Mouse (Mus musculus): ENCODE measurements around the gene Ugt1a8. TPM values are rescaled to one million over a fixed set of nuclear protein-coding genes. Genes with fewer than 3 reads are reported as not detected.
"Not testable (repeated sequence)": the region's sequence is repeated elsewhere in the genome, so short reads cannot be mapped to it uniquely, and the experiment has no call there.

Gene Ugt1a8
- not detected in 2 replicates for total RNA-seq (2015; ENCODE audit: low replicate concordance)
- total RNA-seq (2017; ENCODE audit: low replicate concordance), result not detected in 2 replicates

- ATAC-seq (replicated peaks; ENCODE audit: low FRiP score, poor library complexity, severe bottlenecking), result no peak
Observed at GRCm38 (mm10) chr1:88087513-88087912, at the start of gene Ugt1a8. TSS of gene Ugt1a8 (plus strand) at chr1:88087813.

- ATAC-seq (replicated peaks; ENCODE audit: low FRiP score, poor library complexity, severe bottlenecking), result not testable (repeated sequence)
Observed at GRCm38 (mm10) chr1:88043044-88043443, 44.6 kb upstream of the Ugt1a8 start.

GRCm38 (mm10) chr1:88044832-88045437 is 42.7 kb upstream of the Ugt1a8 start:
- ATAC-seq (replicated peaks; ENCODE audit: low FRiP score, poor library complexity, severe bottlenecking), result not testable (repeated sequence)

- ATAC-seq (replicated peaks; ENCODE audit: low FRiP score, poor library complexity, severe bottlenecking), result not testable (repeated sequence)
Observed at GRCm38 (mm10) chr1:88047408-88047807, 40.2 kb upstream of the Ugt1a8 start.

- ATAC-seq (replicated peaks; ENCODE audit: low FRiP score, poor library complexity, severe bottlenecking), result no peak
Observed at GRCm38 (mm10) chr1:88055088-88055487, 32.5 kb upstream of the Ugt1a8 start, which contains the start of gene Ugt1a10. TSS of gene Ugt1a10 (plus strand) at chr1:88055388.

GRCm38 (mm10) chr1:88066472-88067102 is 21.0 kb upstream of the Ugt1a8 start:
- not testable (repeated sequence) for ATAC-seq (replicated peaks; ENCODE audit: low FRiP score, poor library complexity, severe bottlenecking)

GRCm38 (mm10) chr1:88070495-88070894 is 17.1 kb upstream of the Ugt1a8 start, which contains the start of gene Ugt1a9:
TSS of gene Ugt1a9 (plus strand) at chr1:88070800.
- ATAC-seq (replicated peaks; ENCODE audit: low FRiP score, poor library complexity, severe bottlenecking), result no peak

GRCm38 (mm10) chr1:88070902-88071301 is 16.7 kb upstream of the Ugt1a8 start:
- no peak for ATAC-seq (replicated peaks; ENCODE audit: low FRiP score, poor library complexity, severe bottlenecking)

GRCm38 (mm10) chr1:88074471-88074870 is 13.1 kb upstream of the Ugt1a8 start:
- no peak for ATAC-seq (replicated peaks; ENCODE audit: low FRiP score, poor library complexity, severe bottlenecking)

GRCm38 (mm10) chr1:88077128-88077527 is 10.5 kb upstream of the Ugt1a8 start:
- ATAC-seq (replicated peaks; ENCODE audit: low FRiP score, poor library complexity, severe bottlenecking), result no peak

- no peak for ATAC-seq (replicated peaks; ENCODE audit: low FRiP score, poor library complexity, severe bottlenecking)
Observed at GRCm38 (mm10) chr1:88081670-88082069, 5.9 kb upstream of the Ugt1a8 start.

GRCm38 (mm10) chr1:88086125-88086524 is 1.5 kb upstream of the Ugt1a8 start:
- no peak for ATAC-seq (replicated peaks; ENCODE audit: low FRiP score, poor library complexity, severe bottlenecking)

GRCm38 (mm10) chr1:88092341-88092740 is 4.7 kb downstream of the Ugt1a8 start:
- no peak for ATAC-seq (replicated peaks; ENCODE audit: low FRiP score, poor library complexity, severe bottlenecking)

GRCm38 (mm10) chr1:88094270-88094676 is 6.7 kb downstream of the Ugt1a8 start:
- peak; percentile 51 for ATAC-seq (replicated peaks; ENCODE audit: low FRiP score, poor library complexity, severe bottlenecking)

GRCm38 (mm10) chr1:88094941-88095492 is 7.4 kb downstream of the Ugt1a8 start, which contains the start of gene Ugt1a7c:
TSS of gene Ugt1a7c (plus strand) at chr1:88095062.
- ATAC-seq (replicated peaks; ENCODE audit: low FRiP score, poor library complexity, severe bottlenecking), result no peak

GRCm38 (mm10) chr1:88098546-88098945 is 10.9 kb downstream of the Ugt1a8 start:
- not testable (repeated sequence) for ATAC-seq (replicated peaks; ENCODE audit: low FRiP score, poor library complexity, severe bottlenecking)

- ATAC-seq (replicated peaks; ENCODE audit: low FRiP score, poor library complexity, severe bottlenecking), result not testable (repeated sequence)
Observed at GRCm38 (mm10) chr1:88099691-88100090, 12.1 kb downstream of the Ugt1a8 start.

GRCm38 (mm10) chr1:88103019-88103418 is 15.4 kb downstream of the Ugt1a8 start, which contains the start of gene Ugt1a6b:
TSS of gene Ugt1a6b (plus strand) at chr1:88103252.
- not testable (repeated sequence) for ATAC-seq (replicated peaks; ENCODE audit: low FRiP score, poor library complexity, severe bottlenecking)

- ATAC-seq (replicated peaks; ENCODE audit: low FRiP score, poor library complexity, severe bottlenecking), result not testable (repeated sequence)
Observed at GRCm38 (mm10) chr1:88103697-88104468, 16.3 kb downstream of the Ugt1a8 start.

Data from erythroblast, adult 5-6 weeks (primary cell).